Mouse (Mus musculus): Measurements from ENCODE around the gene Igsf9b. TPM values are rescaled to one million over a fixed set of nuclear protein-coding genes. Genes with fewer than 3 reads are reported as not detected.
A peak's percentile ranks its signal among the peaks of the same experiment; 100 is the strongest.

Igsf9b gene
- polyA plus RNA-seq (2016; fragmentation: Nextera tagmentation; extraction: Ambion mirVana) = 2.0 and 2.2 TPM in 2 replicates

- Histone ChIP-seq H3K36me3 (no peaks in the 10 kb centered on the region), H3K9me3 (no peaks in the 10 kb centered on the region), H3K4me3 (peak within 1 kb of the TSS; percentile 80), H3K27ac (peak within 1 kb of the TSS; percentile 52; the same call in 1 of the 2 replicates), H3K4me1 (peaks cover 33% of the 10 kb centered on the region), H3K27me3 (ENCODE audit: insufficient read depth, poor library complexity, severe bottlenecking) (peaks cover 47% of the 10 kb centered on the region)
- under 1% methylated on average over 40 of the region's 40 CpGs for WGBS
- peak; percentile 95 for DNase-seq (ENCODE audit: low spot score)
Measured at GRCm38 (mm10) chr9:27298411-27299285, at the start of gene Igsf9b. Igsf9b (plus strand) TSS chr9:27299204.

DNA sequence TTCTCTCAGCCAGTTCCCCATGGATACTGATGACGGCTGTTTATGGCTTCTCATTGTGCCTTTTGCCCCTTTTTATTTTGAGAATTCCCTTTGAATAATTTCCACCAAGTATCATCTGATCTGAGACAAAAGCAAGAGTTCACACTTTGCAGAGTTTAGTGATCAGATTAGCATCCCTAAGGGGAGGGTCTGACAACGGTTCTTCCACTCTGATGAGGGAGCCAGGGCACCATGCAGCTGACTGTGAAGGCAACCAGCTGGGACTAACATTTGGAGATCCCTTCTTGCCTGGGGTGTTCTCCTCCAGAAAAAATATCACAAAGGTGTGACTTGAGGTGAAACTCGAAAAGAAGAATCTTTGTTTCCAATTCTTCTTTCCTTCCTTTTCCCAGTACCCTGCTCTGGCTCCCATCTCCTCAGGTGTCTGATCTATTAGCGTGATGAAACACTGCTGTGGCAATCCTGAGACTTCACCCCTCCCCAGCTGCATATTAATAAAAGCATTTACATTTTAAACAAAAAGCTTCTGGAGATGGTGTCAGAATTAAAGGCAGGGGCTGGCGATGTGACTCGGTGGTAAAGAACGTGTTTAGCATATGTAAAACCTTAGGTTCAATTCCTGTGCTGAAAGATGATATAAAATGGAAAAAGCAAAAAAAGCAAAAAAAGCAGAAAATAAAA, 46.8 kb upstream of the Igsf9b start:
- no peaks in the 10 kb centered on the region for H3K4me1 ChIP-seq
- no peaks in the 10 kb centered on the region for H3K36me3 ChIP-seq
- no peak for DNase-seq (ENCODE audit: low spot score)
- 55% methylated on average over 7 of the region's 7 CpGs for WGBS
- no peak overlapping the region for H3K4me3 ChIP-seq
- no peaks in the 10 kb centered on the region for H3K27me3 ChIP-seq (ENCODE audit: insufficient read depth, poor library complexity, severe bottlenecking)
- no peak overlapping the region for H3K27ac ChIP-seq
- H3K9me3 ChIP-seq = no peaks in the 10 kb centered on the region; the same call in 1 of the 2 replicates

DNA sequence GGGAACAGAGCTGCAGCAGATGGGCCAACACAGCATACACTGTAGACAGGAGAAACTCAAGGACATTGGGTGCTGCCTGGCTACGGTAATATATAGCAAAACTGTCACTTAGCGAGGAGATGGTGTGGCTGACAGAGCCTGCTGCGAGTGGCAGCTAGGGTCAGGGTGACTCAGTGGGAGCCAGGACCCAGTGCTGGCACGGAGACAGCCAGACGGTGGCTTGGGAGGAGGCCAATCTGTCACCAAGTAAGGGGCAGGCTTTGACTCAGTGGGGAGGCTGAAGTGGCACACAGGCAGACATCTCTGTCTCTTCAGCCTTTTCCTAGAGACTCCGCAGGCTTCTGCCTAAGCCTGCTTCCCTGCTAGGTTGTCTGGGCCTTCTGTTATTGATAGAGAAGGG, 42.5 kb upstream of the Igsf9b start:
- Histone ChIP-seq H3K4me3 (no peak overlapping the region), H3K36me3 (no peaks in the 10 kb centered on the region), H3K4me1 (no peaks in the 10 kb centered on the region), H3K27ac (no peak overlapping the region), H3K27me3 (ENCODE audit: insufficient read depth, poor library complexity, severe bottlenecking) (no peaks in the 10 kb centered on the region), H3K9me3 (no peaks in the 10 kb centered on the region; the same call in 1 of the 2 replicates)
- DNase-seq (ENCODE audit: low spot score) = no peak
- WGBS = 56% methylated on average over 6 of the region's 6 CpGs

DNA sequence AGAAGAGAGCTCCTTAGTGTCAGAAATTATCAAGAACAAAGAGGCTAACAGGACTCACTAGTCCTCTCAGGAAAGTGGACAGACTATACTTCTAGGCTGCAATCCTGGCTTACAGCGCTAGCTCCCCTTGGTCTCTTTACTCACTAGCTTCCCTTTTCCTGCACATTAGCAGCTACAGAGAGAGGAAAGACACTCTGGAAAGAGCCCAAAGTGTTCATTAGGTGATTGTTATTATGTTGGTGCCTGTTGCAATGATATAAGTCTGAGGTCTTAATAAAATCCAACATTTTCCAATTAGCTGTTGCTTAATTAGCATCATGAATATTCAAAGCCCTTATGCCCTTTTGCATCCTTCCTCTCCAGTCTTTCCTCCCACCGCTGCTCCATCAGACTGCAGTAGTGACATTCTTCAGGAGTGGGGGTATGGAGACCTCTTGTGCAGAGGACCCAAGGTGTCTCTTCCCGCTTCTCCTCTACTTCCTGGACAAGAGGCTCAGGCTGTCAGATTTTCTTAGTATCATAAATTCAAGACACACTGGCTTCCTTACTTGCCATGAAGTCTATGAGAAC, 38.5 kb upstream of the Igsf9b start:
- Histone ChIP-seq H3K27me3 (ENCODE audit: insufficient read depth, poor library complexity, severe bottlenecking) (no peaks in the 10 kb centered on the region), H3K4me1 (no peaks in the 10 kb centered on the region), H3K4me3 (no peak overlapping the region), H3K36me3 (no peaks in the 10 kb centered on the region), H3K27ac (no peak overlapping the region), H3K9me3 (no peaks in the 10 kb centered on the region; the same call in 1 of the 2 replicates)
- 74% methylated on average over 3 of the region's 3 CpGs for WGBS
- peak; percentile 10 for DNase-seq (ENCODE audit: low spot score)

- Histone ChIP-seq H3K27ac (no peak overlapping the region), H3K27me3 (ENCODE audit: insufficient read depth, poor library complexity, severe bottlenecking) (no peaks in the 10 kb centered on the region), H3K4me3 (no peak overlapping the region), H3K9me3 (no peaks in the 10 kb centered on the region), H3K4me1 (no peaks in the 10 kb centered on the region), H3K36me3 (no peaks in the 10 kb centered on the region)
- WGBS = 80% methylated on average over 2 of the region's 2 CpGs
- DNase-seq (ENCODE audit: low spot score) = peak; percentile 28
Measured at GRCm38 (mm10) chr9:27261905-27262304, 37.1 kb upstream of the Igsf9b start.

GRCm38 (mm10) chr9:27265009-27265408, 34.0 kb upstream of the Igsf9b start:
- H3K4me1 ChIP-seq = no peaks in the 10 kb centered on the region
- no peaks in the 10 kb centered on the region for H3K36me3 ChIP-seq
- no peaks in the 10 kb centered on the region for H3K27me3 ChIP-seq (ENCODE audit: insufficient read depth, poor library complexity, severe bottlenecking)
- no peaks in the 10 kb centered on the region for H3K9me3 ChIP-seq
- no peak overlapping the region for H3K4me3 ChIP-seq
- peak; percentile 25 for DNase-seq (ENCODE audit: low spot score)
- 56% methylated on average over 3 of the region's 3 CpGs for WGBS
- H3K27ac ChIP-seq = no peak overlapping the region

GRCm38 (mm10) chr9:27267878-27268277, 31.1 kb upstream of the Igsf9b start:
- Histone ChIP-seq H3K36me3 (no peaks in the 10 kb centered on the region), H3K4me1 (no peaks in the 10 kb centered on the region), H3K27ac (no peak overlapping the region), H3K27me3 (ENCODE audit: insufficient read depth, poor library complexity, severe bottlenecking) (no peaks in the 10 kb centered on the region), H3K9me3 (no peaks in the 10 kb centered on the region), H3K4me3 (no peak overlapping the region)
- 82% methylated on average over 5 of the region's 5 CpGs for WGBS
- DNase-seq (ENCODE audit: low spot score) = no peak

- H3K9me3 ChIP-seq = no peaks in the 10 kb centered on the region
- no peaks in the 10 kb centered on the region for H3K27me3 ChIP-seq (ENCODE audit: insufficient read depth, poor library complexity, severe bottlenecking)
- WGBS = 76% methylated on average over 4 of the region's 4 CpGs
Measured at GRCm38 (mm10) chr9:27268493-27268892, 30.5 kb upstream of the Igsf9b start.

GRCm38 (mm10) chr9:27269322-27269721, 29.7 kb upstream of the Igsf9b start:
- no peak for DNase-seq (ENCODE audit: low spot score)
- no peaks in the 10 kb centered on the region for H3K9me3 ChIP-seq
- H3K4me1 ChIP-seq = no peaks in the 10 kb centered on the region
- no peak overlapping the region for H3K4me3 ChIP-seq
- WGBS = 75% methylated on average over 4 of the region's 4 CpGs
- no peak overlapping the region for H3K27ac ChIP-seq
- no peaks in the 10 kb centered on the region for H3K36me3 ChIP-seq
- H3K27me3 ChIP-seq (ENCODE audit: insufficient read depth, poor library complexity, severe bottlenecking) = no peaks in the 10 kb centered on the region

More at GRCm38 (mm10) chr9:27268493-27268892, 30.5 kb upstream of the Igsf9b start:
- Histone ChIP-seq H3K27ac (no peak overlapping the region), H3K4me1 (no peaks in the 10 kb centered on the region), H3K4me3 (no peak overlapping the region), H3K36me3 (no peaks in the 10 kb centered on the region)
- DNase-seq (ENCODE audit: low spot score) = peak; percentile 59

DNA sequence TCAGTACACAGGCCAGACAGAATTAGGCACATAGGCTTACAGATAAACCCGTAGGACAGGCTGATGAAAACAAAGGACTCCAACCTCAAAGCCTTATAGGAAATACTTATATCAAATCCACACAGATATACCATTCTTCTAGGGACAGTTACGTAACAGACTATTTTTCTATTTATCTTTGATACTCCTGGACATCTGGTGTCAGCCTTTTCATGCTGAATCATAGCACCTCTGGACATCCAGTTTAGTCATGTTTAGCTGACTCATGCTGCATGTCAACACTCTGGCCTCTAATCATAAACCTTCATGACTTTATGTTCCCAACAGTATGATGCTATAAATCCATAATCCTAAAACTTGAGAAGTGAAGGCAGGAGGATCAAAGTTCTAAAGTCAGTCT, 29.1 kb upstream of the Igsf9b start:
- Histone ChIP-seq H3K36me3 (no peaks in the 10 kb centered on the region), H3K4me3 (no peak overlapping the region), H3K27me3 (ENCODE audit: insufficient read depth, poor library complexity, severe bottlenecking) (no peaks in the 10 kb centered on the region), H3K4me1 (no peaks in the 10 kb centered on the region), H3K27ac (no peak overlapping the region), H3K9me3 (no peaks in the 10 kb centered on the region)
- 83% methylated on average over 2 of the region's 2 CpGs for WGBS
- DNase-seq (ENCODE audit: low spot score) = peak; percentile 41

GRCm38 (mm10) chr9:27271899-27272298, 27.1 kb upstream of the Igsf9b start:
- WGBS = 83% methylated on average over 2 of the region's 2 CpGs
- DNase-seq (ENCODE audit: low spot score) = no peak
- Histone ChIP-seq H3K9me3 (no peaks in the 10 kb centered on the region), H3K4me3 (no peak overlapping the region), H3K36me3 (no peaks in the 10 kb centered on the region), H3K27me3 (ENCODE audit: insufficient read depth, poor library complexity, severe bottlenecking) (no peaks in the 10 kb centered on the region), H3K4me1 (no peaks in the 10 kb centered on the region), H3K27ac (no peak overlapping the region)

- Histone ChIP-seq H3K4me3 (no peak overlapping the region), H3K36me3 (no peaks in the 10 kb centered on the region), H3K27me3 (ENCODE audit: insufficient read depth, poor library complexity, severe bottlenecking) (no peaks in the 10 kb centered on the region), H3K27ac (no peak overlapping the region), H3K9me3 (no peaks in the 10 kb centered on the region), H3K4me1 (no peaks in the 10 kb centered on the region)
- no peak for DNase-seq (ENCODE audit: low spot score)
- WGBS = 78% methylated on average over 1 of the region's 1 CpGs
Measured at GRCm38 (mm10) chr9:27272858-27273257, 26.1 kb upstream of the Igsf9b start.

DNA sequence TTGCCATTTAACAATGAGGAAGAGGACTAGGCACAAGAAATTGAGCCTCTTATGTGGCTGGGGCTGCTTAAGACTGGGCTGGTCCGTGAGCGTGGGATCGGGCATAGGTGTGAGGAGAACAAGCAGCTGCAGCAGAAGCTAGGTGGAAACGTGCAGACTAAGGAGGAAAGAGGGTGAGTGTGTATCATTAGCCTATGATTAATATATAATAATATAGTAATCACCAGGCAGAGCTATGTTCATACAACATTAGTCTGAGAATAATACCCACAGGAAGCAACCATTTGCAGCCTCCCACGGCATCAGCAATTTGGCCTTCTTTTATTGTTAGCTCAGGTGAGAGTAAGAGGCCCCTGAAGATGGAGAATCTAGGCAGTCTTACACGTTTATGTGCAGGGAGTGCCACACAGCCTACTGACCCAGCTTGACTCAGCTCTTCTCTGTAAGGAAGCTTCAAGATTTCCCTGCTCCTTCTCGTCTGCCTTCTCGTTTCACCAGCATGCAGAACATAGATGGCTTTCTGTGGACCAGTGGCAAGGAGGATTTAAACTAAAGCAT, 22.6 kb upstream of the Igsf9b start:
- no peak overlapping the region for H3K27ac ChIP-seq
- H3K9me3 ChIP-seq = no peaks in the 10 kb centered on the region
- no peaks in the 10 kb centered on the region for H3K4me1 ChIP-seq
- 70% methylated on average over 8 of the region's 8 CpGs for WGBS
- H3K27me3 ChIP-seq (ENCODE audit: insufficient read depth, poor library complexity, severe bottlenecking) = no peaks in the 10 kb centered on the region
- H3K4me3 ChIP-seq = no peak overlapping the region
- H3K36me3 ChIP-seq = no peaks in the 10 kb centered on the region
- no peak for DNase-seq (ENCODE audit: low spot score)
